Mouse (Mus musculus) cerebellum, adult 11-12 months (tissue): ENCODE measurements at regions not wholly inside any gene's neighbourhood (a gene's known extent, or its start where the extent isn't known, plus 50 kb on each side); places are given as distances from the start of the nearest gene placed in this dataset.

Experiments
- DNase-seq: peaks from one replicate; pipeline ENCODE4 v3.0.0; 2022

DNA sequence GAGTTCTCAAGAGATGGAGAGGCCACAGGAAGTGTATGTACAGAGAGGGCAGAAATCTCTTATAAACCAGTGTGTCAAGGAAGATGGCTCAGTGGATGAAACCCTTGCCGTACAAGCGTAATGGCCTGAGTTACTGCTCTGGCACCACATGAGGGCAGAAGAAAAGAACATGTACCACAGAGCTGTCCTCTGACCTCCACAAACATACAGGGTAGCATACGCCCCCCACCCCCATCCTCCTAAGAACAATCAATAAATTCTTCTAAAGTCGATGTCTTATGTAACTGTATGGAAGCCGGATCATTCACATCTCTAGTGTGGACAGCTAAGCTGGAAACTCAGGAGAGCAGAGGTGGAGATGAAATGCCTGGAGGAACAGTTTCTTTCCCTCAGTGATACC lies 227.9 kb upstream of the Gpc5 start:
- no peak for DNase-seq

DNA sequence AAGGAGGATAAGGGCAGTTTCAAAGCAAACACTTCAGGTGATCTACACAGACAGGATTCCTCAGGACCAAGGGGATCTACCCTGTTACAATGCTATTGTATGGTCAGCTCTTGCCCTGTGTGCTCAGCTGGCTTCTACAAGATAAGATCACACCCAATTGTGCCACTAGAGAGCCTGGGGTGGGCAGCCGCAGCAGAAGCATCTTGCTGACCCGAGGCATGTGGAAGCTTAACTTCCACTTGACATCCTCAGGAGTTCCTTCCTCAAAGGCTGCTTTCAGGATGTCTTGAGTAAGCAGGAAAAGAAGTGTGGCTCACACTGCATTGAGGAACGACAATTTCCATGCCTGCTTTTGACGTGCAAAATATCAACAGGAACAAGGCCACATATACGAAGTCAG lies 222.8 kb upstream of the Gpc5 start:
- DNase-seq: no peak

GRCm38 (mm10) chr14:114875101-114875500 lies 216.9 kb upstream of the Gpc5 start:
- DNase-seq: no peak

- no peak for DNase-seq
Measured at GRCm38 (mm10) chr14:114876427-114876826, 215.6 kb upstream of the Gpc5 start.

DNA sequence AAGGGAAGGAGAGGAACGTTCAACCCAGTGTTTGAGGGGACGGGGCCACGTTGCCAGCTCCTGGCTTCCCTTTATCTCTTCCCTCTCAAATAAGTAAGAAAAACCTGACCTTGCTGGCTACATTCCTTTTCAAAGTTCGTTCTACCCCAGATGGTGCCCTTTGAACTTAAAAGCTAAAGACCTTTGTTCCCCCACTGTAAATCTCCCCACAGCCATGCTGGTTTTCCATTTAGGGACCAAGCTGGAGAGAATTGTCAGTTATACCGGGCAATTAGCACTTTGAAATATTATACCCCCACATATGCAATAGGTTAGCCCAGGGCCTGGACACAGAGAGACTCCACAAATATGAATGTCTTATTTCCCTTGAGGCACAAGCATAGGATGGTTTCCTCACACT lies 214.5 kb upstream of the Gpc5 start:
- DNase-seq: no peak

- DNase-seq: no peak
Measured at GRCm38 (mm10) chr14:114880291-114880690, 211.7 kb upstream of the Gpc5 start.

- no peak for DNase-seq
Measured at GRCm38 (mm10) chr14:114904109-114904508, 187.9 kb upstream of the Gpc5 start.

DNA sequence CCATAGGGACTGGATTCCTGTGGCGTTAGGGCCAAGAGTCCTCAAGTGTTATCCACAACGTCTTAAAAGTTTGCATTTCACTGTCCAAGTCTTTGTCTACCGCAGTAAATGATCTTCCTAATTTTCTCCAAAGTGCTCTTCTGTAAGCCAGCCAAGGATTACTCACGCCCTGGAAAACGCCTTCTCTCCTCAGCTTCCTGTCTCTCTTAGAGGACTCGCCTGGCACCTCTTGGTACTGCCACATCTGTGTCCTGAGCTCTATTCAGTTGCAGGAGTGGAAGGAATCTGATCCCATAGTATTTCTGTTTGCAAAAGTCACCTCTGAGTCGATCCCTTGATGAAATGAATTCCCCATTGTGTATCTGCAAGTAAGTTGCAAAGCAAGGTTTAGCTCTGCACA lies 179.7 kb upstream of the Gpc5 start:
- no peak for DNase-seq

GRCm38 (mm10) chr14:114913238-114913637 lies 178.8 kb upstream of the Gpc5 start:
- no peak for DNase-seq

GRCm38 (mm10) chr14:114945744-114946143 lies 146.3 kb upstream of the Gpc5 start:
- DNase-seq: no peak

DNA sequence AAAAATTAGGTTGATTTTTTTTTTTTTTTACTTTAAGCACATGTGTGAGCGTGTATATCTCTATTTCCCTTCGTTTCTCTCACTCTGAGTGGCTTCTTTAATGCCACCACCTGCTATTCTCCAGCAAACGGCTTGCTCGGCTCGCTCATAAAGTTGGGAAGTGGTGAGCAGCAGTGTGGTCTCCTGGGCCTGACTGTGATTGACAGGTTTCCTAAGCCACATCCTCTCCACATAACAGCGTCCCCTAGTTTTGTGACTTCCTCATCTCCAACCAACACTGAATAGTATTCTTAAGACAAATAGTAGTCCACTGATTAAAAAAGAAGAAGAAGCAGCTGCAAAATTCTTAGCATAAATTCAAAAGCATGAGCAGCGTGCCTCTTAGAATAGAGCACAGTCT lies 145.7 kb upstream of the Gpc5 start:
- no peak for DNase-seq

DNA sequence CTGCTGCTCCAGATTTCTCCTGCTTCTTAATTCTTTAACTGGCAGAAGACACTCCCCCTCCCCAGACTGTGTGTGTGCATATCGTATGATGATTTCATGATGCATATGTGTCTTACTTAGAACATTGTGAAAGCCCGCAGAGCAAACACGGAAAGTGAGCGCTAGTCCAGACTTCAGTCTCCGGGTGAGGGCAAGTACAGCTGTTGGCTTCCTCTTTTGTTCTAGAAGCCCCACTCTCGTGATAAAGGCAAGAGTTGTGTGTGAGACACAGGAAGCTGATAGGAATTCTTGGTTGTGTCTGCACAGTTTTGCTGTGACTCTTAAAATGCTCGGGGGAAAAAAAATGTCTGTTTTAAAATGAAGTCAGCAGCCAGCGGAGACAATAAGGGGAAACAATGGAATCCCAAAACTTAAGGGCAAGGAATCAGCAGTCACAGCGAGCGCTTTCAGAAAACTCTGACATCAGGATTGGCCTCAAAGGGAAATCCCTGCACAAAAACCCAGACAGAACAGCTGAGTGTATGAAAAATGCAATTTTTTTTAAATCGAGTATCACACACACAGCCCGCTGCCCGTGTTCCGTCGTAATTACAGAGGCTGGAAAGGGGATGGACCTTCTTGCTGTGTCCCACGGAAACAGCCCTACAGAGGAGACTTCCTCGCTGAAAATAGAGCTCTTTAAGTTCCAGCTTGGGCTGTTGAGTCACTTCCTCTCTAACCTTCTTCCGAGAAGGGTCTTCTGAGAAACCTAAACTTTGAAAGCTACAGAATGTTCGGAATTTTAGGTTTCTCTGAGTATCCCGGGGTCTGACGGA lies 143.5 kb upstream of the Gpc5 start:
- DNase-seq: no peak

- no peak for DNase-seq
Measured at GRCm38 (mm10) chr14:114949156-114949496, 142.9 kb upstream of the Gpc5 start.

- DNase-seq: no peak
Measured at GRCm38 (mm10) chr14:114952280-114952679, 139.7 kb upstream of the Gpc5 start.

GRCm38 (mm10) chr14:114953070-114953665 lies 138.8 kb upstream of the Gpc5 start:
- no peak for DNase-seq

GRCm38 (mm10) chr14:114954287-114954686 lies 137.7 kb upstream of the Gpc5 start:
- DNase-seq: no peak

- no peak for DNase-seq
Measured at GRCm38 (mm10) chr14:114955572-114955971, 136.4 kb upstream of the Gpc5 start.

DNA sequence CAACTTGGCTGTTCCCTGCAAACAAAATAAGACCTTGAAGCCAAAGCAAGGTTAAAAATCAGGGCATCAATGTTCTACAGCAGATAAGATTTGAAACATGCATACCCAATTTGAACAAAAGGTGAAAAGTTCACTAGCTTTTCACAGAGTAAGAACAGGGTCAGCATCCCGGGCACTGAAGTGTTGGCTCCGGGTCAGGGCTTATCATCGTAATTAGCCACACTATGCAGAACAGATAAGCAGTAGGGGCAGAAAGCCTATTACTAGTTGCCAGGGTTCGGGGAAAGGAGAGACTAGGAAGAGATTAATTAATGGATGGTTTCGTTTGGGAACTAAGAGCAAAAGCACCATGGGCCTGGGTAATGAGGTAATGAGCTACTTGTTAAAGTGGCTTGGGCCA lies 131.7 kb upstream of the Gpc5 start:
- DNase-seq: no peak

DNA sequence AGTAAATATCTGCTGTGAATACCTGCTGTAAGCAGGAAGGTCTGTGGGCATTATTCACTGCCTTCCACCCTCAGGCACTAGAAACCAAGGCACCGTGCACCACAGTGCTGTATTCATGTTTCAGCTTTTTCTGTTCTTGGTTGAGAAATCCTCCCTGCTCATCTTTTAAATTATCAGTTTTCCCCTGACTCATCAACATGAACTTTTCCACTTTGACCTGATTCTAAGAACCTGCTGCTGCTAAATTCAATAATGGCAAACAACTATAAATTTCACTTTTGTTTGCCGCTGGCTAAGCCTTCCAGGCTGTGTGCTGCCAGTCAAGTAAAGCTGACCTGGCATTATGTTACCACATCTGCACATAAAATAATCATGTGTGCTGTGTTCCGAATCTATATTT lies 126.1 kb upstream of the Gpc5 start:
- no peak for DNase-seq

GRCm38 (mm10) chr14:114969020-114969419 lies 123.0 kb upstream of the Gpc5 start:
- DNase-seq: no peak

GRCm38 (mm10) chr14:114981120-114981519 lies 110.9 kb upstream of the Gpc5 start:
- DNase-seq: no peak

GRCm38 (mm10) chr14:115003223-115003622 lies 88.8 kb upstream of the Gpc5 start:
- no peak for DNase-seq

DNA sequence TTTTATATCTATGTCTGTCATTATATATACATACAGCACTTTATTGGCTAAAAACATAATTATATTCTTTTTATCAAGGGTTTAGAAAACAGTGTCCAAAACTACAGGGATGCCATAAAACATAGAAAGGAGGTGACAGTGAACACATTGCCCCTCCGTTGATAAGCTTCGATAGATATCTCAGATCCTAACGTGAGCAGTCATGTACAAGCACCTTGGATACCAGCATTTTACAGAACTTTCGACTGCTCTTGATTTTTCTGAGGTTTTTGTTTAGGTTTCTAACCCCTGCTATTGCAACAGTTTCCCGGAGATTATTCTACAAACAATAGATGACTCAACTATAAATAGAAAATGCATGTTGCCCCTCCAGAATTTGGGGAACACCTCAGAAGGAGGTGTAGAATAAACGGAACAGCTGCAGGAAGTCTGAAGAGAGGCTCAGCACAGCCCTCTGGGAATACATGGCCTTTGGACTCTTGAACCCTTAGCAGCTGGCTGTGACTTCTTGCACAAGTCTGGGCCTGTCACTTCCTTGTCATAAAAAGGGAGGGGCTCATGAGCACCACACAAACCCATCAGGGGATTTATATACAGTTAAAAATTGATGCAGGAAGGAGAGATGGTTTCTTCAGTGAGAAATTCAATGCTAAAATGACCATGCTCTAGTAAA lies 87.1 kb upstream of the Gpc5 start:
- DNase-seq: no peak

- DNase-seq: no peak
Measured at GRCm38 (mm10) chr14:115010877-115011276, 81.1 kb upstream of the Gpc5 start.
